11 mouse cellular contexts compared by ENCODE assay signal in the genomic region with DNA sequence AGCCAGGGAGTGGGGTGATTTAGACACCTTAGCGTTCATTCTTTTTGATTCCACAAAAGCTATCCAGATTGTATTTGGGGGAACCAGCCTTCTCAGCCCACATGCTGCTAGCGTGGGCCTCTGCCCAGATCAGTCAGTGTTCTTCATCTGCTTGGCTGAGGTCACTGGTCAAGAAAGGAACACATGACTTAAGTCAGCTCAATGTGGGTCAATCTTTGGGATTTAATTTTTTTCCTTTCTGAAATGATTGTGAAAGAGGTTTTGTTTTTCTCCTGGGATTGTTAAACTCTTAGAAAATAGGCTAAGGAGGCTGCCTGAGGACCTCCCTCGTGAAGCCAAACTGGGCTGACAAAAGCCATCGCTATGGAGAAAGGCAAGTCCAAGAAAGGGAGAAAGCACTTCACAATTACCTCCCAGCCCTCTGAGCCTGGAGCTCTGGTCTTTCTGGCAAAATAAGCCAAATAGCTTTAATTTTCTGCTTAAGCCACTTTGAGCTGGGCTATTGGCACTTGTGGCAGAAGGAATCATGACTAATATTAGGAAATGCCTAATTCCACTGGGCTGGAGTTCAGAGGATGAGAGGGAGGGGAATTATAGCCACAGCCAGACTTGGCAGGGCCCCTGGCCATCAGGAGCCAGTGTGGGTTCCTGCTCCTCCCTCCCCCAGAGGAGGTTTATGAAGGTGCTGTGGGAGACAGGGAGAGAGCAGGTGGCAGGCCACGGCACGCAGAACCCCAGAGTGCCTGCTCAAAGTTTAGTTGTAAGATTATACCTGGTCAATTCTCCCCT. TPM values are rescaled to one million over a fixed set of nuclear protein-coding genes. Genes with fewer than 3 reads are reported as not detected.
DNase-seq lines count a peak whose midpoint lies in the region; ATAC-seq and TF ChIP-seq lines count a peak whose summit lies in the region.
"Had no signal": no experiment of that assay in that cellular context is flagged by ENCODE, and none has a peak within 500 bp of the region (broad histone marks: within the 10 kb centered on the region; RNA-seq: fewer than 3 reads in every experiment).

No protein-coding gene starts in this region.

- H3K4me3 ChIP-seq in embryonic facial prominence, embryonic 13.5 days = no peak overlapping the region
- no peak overlapping the region for H3K4me3 ChIP-seq in embryonic facial prominence, embryonic 10.5 days
- no peak overlapping the region for H3K4me3 ChIP-seq in lung, adult 2 months (replicated peaks; ENCODE audit: extremely low read depth, low read depth, low read length)
- H3K4me3 ChIP-seq in forebrain, embryonic 14.5 days (ENCODE audit: low read depth, low read length) = no peak overlapping the region

- no peak overlapping the region for H3K27ac ChIP-seq in embryonic facial prominence, embryonic 13.5 days
- no peak overlapping the region for H3K27ac ChIP-seq in embryonic facial prominence, embryonic 10.5 days (replicated peaks)
- no peak overlapping the region for H3K27ac ChIP-seq in forebrain, embryonic 14.5 days (ENCODE audit: low read depth, low read length)
- H3K27ac ChIP-seq: kidney, postnatal 0 days had no signal

- H3K9me3 ChIP-seq in embryonic facial prominence, embryonic 13.5 days = no peaks in the 10 kb centered on the region
- no peaks in the 10 kb centered on the region for H3K9me3 ChIP-seq in embryonic facial prominence, embryonic 10.5 days
- H3K9me3 ChIP-seq in forebrain, embryonic 14.5 days (replicated peaks; ENCODE audit: control insufficient read depth, low read length) = no peaks in the 10 kb centered on the region

- WGBS in embryonic facial prominence, embryonic 13.5 days = 69% methylated on average over 6 of the region's 6 CpGs
- WGBS in embryonic facial prominence, embryonic 10.5 days = 75% methylated on average over 6 of the region's 6 CpGs
- 54% methylated on average over 6 of the region's 6 CpGs for WGBS in lung, adult 2 months
- 53% methylated on average over 6 of the region's 6 CpGs for WGBS in forebrain, embryonic 14.5 days

- peaks cover 27% of the 10 kb centered on the region for H3K4me1 ChIP-seq in embryonic facial prominence, embryonic 13.5 days
- peaks cover 25% of the 10 kb centered on the region for H3K4me1 ChIP-seq in embryonic facial prominence, embryonic 10.5 days
- H3K4me1 ChIP-seq in lung, adult 2 months (ENCODE audit: control insufficient read depth, insufficient read depth, low read length) = peaks cover 4% of the 10 kb centered on the region
- peaks cover 7% of the 10 kb centered on the region for H3K4me1 ChIP-seq in forebrain, embryonic 14.5 days (ENCODE audit: control insufficient read depth, insufficient read depth, low read length)

- DNase-seq in embryonic facial prominence, embryonic 10.5 days (ENCODE audit: low spot score) = no peak
- DNase-seq in adipocyte (ENCODE audit: low spot score) = peak; percentile 94
- DNase-seq in fibroblast of lung, adult 2 months (ENCODE audit: low read depth) = peak; percentile 87
- peak; percentile 23 for DNase-seq in lung, adult 2 months
- DNase-seq in forebrain, embryonic 14.5 days (ENCODE audit: low spot score) = no peak
- DNase-seq in yolk sac, embryonic 10.5 days (ENCODE audit: low spot score) = no peak
- DNase-seq in layer of hippocampus, adult 18-20 months (ENCODE audit: low spot score in 2 of 2) = no peak
- DNase-seq: spleen, adult 18-20 months had no signal

- H3K27me3 ChIP-seq in embryonic facial prominence, embryonic 13.5 days = no peaks in the 10 kb centered on the region
- H3K27me3 ChIP-seq in embryonic facial prominence, embryonic 10.5 days (replicated peaks; ENCODE audit: low read depth, poor library complexity, severe bottlenecking) = peaks cover 7% of the 10 kb centered on the region; the same call in 1 of the 2 replicates
- H3K27me3 ChIP-seq in forebrain, embryonic 14.5 days (replicated peaks; ENCODE audit: control insufficient read depth, insufficient read depth, low read length) = no peaks in the 10 kb centered on the region

- no peak for TF ChIP-seq CTCF in lung, adult 2 months (IDR thresholded peaks at IDR 0.05; ENCODE audit: insufficient read depth, low read length)

- H3K9ac ChIP-seq in embryonic facial prominence, embryonic 13.5 days = 0 out of 2 replicates have a peak overlapping the region, but pooled peaks have one; percentile 0
- H3K9ac ChIP-seq in forebrain, embryonic 14.5 days (ENCODE audit: low read length) = no peak overlapping the region

- no peak for ATAC-seq in embryonic facial prominence, embryonic 13.5 days (ENCODE audit: insufficient number of reproducible peaks, insufficient read depth, low FRiP score, low TSS enrichment, low read depth)
- no peak for ATAC-seq in forebrain, embryonic 14.5 days

- TF ChIP-seq POLR2A in lung, adult 2 months (IDR thresholded peaks at IDR 0.05; ENCODE audit: borderline replicate concordance, extremely low read depth, low read depth, low read length) = no peak

- H3K36me3 ChIP-seq in embryonic facial prominence, embryonic 13.5 days = no peaks in the 10 kb centered on the region
- no peaks in the 10 kb centered on the region for H3K36me3 ChIP-seq in embryonic facial prominence, embryonic 10.5 days (replicated peaks)
- H3K36me3 ChIP-seq in forebrain, embryonic 14.5 days (ENCODE audit: control insufficient read depth, insufficient read depth, low read length) = no peaks in the 10 kb centered on the region

- H3K4me2 ChIP-seq in embryonic facial prominence, embryonic 13.5 days = no peak overlapping the region
- H3K4me2 ChIP-seq in forebrain, embryonic 14.5 days (ENCODE audit: low read length) = no peak overlapping the region

RNA-seq across cellular contexts. Expression of gene Col1a1, which starts 22.5 kb away (rescaled TPM):
- polyA plus RNA-seq in embryonic facial prominence, embryonic 13.5 days (2015; fragmentation: Nextera tagmentation; extraction: Ambion mirVana) = 1,060 and 1,259 TPM in 2 replicates
- polyA plus RNA-seq in embryonic facial prominence, embryonic 10.5 days (2016; fragmentation: Nextera tagmentation; extraction: Ambion mirVana) = 61.5 and 88.8 TPM in 2 replicates
- polyA plus RNA-seq in lung, adult 2 months (2012; rRNA removed) = 108 and 115 TPM in 2 replicates
- 20.6 and 41.7 TPM in 2 replicates for polyA plus RNA-seq in forebrain, embryonic 14.5 days (2014; fragmentation: Nextera tagmentation; extraction: Ambion mirVana)
- total RNA-seq in layer of hippocampus, adult 18-20 months (2021) = 1 to 10 TPM; 4.3 to 5.2 TPM

RNA-seq across cellular contexts. Expression of gene Hils1, which starts 53.9 kb away (rescaled TPM):
- not detected in 2 replicates for polyA plus RNA-seq in embryonic facial prominence, embryonic 13.5 days (2015; fragmentation: Nextera tagmentation; extraction: Ambion mirVana)
- polyA plus RNA-seq in embryonic facial prominence, embryonic 10.5 days (2016; fragmentation: Nextera tagmentation; extraction: Ambion mirVana) = not detected in 2 replicates
- not detected in 2 replicates for polyA plus RNA-seq in lung, adult 2 months (2012; rRNA removed)
- polyA plus RNA-seq in forebrain, embryonic 14.5 days (2014; fragmentation: Nextera tagmentation; extraction: Ambion mirVana) = not detected in 2 replicates
- not detected for total RNA-seq in layer of hippocampus, adult 18-20 months (2021)
- polyA plus RNA-seq: kidney, postnatal 0 days; liver, embryonic 16.5 days had no signal

Comparison
In these comparisons a context has a peak if more than half of its experiments do, and no peak if none do; other contexts are left out.
1. DNase-seq: peak in adipocyte (single experiment), fibroblast of lung, adult 2 months (single experiment) and lung, adult 2 months (single experiment); none in embryonic facial prominence, embryonic 10.5 days (single experiment), forebrain, embryonic 14.5 days (single experiment), yolk sac, embryonic 10.5 days (single experiment) and layer of hippocampus, adult 18-20 months (0 of 2).